Mouse (Mus musculus): Measurements from ENCODE around the gene Cd101.

Cd101 gene

DNA sequence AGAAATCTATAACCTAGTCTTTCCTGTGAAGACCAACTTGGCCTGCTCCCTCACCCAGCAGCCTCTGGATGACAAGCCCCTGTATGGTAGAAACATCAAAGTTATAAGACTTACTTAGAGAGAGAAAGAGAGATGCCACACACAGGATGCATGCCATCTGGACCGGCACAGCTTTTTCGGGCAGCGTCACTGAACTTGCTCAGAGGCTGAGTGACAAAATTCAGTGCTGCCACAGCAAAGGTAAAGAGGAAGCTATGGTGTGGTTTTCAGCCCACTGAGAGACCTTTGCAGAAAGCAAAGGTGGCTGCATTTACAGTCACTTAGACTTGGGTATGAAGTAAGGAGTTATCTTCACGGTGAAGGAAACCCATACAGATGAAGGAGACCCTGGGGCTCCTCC is at the start of gene Cd101:
Cd101 (minus strand) TSS at position 218 of the 400 bp plus-strand sequence.
- in situ Hi-C loops (cut with MboI; ENCODE audit: low sequenced_read_pairs) = no loop called here

DNA sequence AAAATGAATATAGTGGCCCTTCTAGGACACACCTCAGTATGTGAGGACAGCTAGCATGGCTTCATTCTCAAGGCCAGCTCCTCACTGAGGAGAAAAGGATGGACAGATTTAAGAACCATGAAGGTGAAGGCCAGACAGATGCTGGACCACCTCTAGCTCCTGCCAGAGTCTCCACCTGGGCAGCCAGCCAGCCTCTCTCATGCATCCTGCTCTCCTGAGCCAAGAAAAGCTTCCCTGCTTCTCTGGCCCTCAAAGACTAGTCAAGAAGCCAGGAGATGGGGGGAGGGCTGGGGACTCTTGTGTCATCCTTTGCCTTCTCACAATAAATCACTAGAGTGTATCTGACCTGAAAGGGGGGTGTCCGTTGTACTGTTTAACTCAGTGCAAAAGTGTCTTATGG is 49.0 kb upstream of the Cd101 start:
- in situ Hi-C loops (cut with MboI; ENCODE audit: low sequenced_read_pairs) = no loop called here

DNA sequence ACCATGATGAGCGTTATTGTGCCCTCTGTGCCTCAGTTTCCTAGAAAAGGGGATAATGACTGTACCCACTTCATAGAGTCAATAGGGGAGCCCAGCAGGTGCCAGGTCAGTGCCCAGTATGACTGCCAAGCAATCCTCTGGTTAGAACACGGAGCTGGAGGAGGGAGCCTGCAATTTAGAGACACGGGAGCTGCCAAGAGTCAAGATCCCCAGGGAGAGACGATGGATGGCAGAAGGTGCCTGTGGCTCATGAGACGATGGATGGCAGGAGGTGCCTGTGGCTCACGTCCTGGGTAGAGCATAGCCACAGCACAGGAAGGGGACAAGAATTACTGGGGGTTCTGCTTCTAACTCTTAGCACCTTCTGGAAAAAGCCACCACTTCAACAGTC is 48.3 kb upstream of the Cd101 start:
- in situ Hi-C loops (cut with MboI; ENCODE audit: low sequenced_read_pairs) = no loop called here

DNA sequence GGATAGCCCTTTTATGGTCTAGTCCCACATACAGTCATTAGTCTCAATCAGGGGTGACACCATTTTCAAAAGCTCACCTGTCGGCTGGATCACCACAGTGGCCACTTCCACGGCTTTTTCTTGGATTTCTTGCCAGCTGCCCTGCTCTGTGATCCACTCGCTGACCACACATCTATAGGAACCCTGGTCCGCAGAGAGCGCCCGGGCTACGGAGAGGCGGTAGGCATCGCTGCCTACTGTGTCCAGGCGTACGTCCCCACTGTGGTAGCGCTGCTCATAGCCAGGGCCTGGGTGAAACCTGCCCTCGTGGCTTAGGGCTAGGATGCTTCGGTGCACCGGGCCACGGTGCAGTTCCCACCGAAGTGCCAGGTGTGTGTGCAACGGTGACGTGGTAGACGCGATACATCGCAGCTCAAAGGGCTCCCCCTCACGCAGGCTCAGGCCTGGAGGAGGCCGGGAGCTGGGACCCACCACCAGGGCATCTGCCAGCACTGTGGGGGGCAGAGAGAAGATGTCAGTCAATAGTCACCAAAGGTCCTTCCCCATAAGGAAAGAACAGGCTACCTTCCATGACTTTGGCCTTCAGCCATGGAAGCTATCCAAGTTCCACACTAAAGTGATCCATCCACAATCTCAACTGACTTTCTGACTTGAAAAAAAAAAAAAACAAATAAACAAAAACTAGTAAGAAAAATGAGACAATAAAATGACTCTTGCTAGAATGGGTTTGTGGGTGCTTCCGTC is 47.8 kb upstream of the Cd101 start:
- in situ Hi-C loops (cut with MboI; ENCODE audit: low sequenced_read_pairs) = no loop called here

DNA sequence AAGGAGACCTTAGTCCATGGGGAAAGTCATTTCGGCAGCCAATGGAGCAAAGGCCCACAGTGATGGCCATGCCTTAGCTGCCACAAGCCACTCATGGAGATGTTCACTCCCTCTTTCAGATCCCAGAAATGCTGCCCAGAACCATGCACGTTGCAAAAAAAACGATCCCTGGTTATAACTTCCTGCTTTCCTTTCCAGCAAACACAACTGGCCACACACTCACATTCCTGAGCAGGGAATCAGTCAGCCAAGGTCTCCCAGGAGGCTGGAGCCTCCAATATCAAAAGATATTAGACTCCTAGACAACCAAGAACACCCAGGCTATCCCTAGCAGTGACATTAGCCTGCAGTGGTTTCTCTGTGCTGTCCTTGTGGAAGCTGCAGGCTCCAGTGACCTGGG is 46.5 kb upstream of the Cd101 start:
- in situ Hi-C loops (cut with MboI; ENCODE audit: low sequenced_read_pairs) = no loop called here

DNA sequence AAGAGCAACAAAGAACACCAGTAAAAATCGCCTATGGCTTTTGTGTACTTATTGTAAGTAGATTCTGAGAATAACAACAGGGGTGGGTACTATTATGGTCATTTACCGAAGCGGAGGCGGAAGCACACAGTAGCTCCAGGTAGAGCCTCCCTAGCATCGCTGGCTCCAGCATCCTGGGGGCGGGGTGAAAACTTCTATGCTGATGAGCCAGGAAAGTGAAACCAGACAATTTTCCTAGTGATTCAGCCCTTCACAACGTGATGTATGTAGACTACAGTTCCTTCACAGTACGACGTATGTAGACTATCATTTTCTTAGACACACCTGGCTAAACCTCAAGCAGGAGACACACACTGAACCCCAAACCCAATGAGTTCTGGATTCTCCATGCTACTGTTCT is 44.0 kb upstream of the Cd101 start:
- in situ Hi-C loops (cut with MboI; ENCODE audit: low sequenced_read_pairs) = no loop called here

DNA sequence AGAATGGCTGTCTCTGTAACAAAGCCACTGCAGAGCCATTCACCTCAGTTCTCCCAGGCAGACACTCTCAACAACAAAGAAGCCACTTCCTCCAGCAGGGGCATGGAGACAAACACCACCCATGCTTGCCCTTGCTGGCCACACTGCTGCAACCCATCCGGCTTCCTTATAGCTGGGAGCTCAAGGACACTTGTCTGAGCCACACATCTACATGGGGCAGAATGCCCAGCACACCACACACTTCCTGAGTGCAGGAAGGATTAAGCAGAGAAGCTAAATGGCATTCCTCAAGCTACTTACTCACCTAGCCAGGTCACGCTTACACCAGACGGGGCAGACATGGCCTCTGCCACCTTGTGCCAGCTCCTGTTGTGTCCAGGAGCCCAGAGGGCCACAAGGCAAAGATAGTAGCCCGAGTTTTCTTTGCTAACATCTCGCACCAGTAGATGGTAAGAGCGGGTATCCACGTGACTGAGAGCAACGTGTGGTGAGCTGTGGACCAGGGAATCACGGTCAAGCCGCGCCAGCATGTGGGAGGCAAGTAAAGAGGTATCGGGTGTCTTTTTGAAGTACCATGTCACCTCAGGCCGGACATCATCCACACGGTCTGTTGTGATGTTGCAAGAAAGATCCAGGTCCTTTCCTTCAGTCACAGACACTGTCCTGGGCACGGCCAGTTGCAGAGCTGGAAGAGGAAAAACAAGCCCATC is 43.3 kb upstream of the Cd101 start:
- in situ Hi-C loops (cut with MboI; ENCODE audit: low sequenced_read_pairs) = no loop called here

DNA sequence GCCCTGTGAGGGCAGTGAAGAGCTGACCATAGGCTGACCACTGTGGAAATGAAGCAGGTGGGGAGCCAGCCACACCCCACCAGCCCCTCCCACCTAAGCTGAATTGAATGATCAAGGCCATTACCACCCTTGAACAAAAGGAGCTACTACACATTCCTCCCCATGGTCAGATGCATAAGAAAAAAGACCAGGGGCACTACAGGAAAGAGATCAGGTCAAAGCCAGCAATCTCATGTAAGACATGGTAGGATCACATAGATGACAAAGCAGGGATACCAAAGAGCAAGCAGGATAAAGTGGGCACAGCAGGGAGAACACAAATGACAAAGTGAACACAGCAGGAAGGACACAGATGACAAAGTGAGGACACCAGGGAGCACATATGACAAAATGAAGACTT is 42.2 kb upstream of the Cd101 start:
- in situ Hi-C loops (cut with MboI; ENCODE audit: low sequenced_read_pairs) = no loop called here

DNA sequence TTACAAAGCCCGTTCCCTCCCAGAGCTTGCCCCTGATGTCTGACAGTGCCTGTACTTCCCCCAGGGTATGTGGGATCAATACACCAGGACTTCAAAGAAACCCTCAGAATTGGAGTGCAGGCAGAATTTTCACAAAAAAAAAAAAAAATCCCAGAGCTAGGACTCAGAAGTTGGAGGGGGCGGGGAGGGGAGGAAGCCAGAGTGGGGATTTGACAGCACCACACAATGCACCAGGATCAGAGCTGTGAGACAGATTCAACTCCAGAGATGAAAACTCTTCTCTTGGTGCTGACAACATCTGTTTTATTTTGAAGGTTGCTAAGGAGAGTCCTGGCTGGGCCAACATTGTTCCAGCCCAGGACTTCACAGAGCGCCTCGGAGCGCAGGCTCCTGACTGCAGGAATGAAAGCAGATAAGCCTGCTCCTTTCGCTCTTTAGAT is 41.5 kb upstream of the Cd101 start:
- in situ Hi-C loops (cut with MboI; ENCODE audit: low sequenced_read_pairs) = no loop called here

DNA sequence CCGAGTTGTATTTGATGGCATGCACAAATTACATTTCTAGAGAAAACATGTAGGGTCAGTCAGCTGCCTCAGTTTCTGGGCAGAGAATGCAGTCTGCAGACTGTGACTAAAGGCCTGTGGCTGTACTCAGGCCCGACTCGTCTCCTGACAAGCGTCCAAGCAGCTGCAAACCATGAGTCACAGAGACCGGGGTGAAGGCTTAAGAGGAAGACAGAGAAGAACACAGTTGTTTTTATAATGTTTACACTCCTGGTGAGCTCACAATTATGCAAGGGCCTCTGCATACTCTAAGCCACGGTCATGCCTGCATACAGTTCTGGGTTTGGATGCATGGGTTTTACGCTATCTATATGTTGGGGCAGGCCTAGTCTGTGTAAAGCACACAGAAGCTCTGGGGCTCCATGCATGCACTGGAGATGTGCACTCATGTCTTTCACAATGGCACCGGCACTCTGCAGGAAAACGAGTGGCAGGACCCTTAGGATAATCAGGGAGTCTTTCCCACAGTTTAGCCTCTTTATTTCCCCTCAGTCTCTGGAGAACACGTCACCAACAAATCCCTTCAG is 41.0 kb upstream of the Cd101 start:
- in situ Hi-C loops (cut with MboI; ENCODE audit: low sequenced_read_pairs) = no loop called here

DNA sequence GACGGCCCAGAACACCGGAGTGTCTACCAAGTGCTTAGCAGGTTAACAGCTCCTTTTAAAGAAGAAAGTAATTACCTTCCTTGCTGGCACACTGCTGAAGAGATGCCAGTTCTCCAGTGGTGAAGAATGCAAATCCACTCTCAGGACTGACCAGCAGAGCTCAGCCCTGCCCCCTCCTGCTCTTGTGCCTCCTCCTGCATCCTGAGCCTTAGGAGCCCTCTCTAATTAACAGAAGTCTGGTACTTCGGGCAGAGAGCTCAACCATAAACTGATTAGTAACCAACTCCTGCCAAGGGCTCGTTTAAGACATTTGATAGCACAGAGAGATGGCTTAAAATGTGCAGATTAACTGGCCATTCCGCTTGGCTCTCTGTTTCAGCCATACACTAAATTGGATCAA is 39.3 kb upstream of the Cd101 start:
- in situ Hi-C loops (cut with MboI; ENCODE audit: low sequenced_read_pairs) = no loop called here

DNA sequence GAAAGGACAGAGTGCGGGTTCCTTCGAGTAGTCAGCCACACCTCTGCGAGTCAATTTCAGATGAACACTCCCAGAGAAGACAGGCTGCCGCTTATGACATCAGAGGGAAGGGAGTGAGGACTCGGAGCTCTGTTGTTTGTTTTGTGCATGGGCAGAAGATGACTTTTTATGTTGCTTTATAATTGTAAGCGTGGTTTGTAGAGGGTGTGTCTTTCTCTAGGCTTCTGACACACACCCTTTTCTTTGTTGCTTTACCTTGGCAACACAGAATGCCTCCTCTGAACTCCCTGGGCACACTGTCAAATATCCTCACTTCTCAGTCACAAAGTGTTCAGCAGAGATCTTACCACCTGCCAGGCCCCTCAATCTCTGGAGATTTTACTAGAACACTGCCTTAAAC is 36.8 kb upstream of the Cd101 start:
- in situ Hi-C loops (cut with MboI; ENCODE audit: low sequenced_read_pairs) = no loop called here

DNA sequence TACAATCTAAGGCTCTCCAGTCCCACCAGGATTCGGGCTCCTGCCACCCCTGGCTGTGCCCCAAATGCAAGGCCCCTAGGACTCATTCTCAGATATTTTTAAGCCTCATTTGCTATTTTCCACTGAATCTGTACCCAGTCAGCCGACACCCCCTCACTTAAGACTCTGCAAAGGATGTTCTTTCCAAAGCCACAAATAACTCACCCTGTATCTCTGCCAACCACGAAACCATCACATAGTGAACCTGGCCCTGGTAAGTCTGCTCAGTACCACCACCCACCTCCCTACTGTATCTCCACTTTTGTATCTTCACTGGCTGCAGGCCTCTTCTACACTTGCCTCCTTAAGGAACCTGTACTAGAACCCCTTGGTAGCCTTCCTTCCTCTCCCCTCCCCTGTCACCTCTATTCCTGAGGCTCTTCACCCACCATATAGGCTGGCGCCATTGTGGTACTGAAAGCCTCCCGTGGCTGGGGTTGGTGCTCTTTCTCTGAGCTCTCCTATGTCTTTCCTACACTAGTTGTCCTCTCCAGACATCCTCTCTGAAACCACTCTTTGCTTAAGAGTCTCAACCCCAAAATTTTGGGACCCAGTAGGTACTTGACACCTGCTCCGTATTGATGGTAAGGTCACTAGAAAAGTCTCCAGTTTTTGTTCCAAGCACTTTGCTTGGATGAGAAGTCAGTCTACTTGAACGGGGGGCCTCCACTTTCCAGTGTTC is 32.7 kb upstream of the Cd101 start:
- in situ Hi-C loops (cut with MboI; ENCODE audit: low sequenced_read_pairs) = no loop called here

DNA sequence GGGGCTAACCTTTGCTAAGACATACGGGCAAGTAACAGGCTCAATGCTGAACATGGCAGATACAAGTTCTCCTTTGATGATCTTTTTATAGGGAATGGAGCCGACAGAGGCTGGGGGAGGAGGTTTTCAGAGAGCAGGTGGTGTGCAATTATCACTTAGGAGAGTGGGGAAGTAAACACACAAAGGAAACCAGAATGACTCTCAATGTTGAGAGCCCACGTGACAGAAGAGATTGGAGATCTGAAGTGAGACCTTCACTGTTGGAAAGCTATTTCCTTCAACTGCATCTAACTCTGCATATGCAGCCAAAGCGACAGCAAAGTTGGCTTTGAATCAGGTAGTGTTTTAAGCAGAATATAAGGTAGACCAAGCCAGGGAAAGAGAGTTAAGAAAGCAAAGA is 29.9 kb upstream of the Cd101 start:
- in situ Hi-C loops (cut with MboI; ENCODE audit: low sequenced_read_pairs) = no loop called here

DNA sequence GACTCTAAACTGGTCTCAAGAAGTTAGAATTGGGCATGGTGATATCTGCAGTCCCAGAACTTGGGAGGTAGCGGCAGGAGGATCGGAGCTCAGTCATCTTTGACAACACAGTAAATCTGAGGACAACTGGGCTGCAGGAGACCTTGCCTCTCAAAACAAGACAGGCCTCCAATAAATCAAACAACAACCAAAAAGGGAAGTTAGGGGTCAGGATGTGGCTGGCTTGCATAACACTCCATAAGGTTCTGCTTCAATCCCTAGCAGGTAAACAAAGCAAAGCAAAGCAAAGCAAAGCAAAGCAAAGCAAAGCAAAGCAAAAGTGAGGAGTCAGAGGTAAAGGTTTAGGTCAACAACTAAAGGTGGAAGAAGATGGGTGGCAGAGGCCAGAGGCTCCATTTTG is 28.8 kb upstream of the Cd101 start:
- in situ Hi-C loops (cut with MboI; ENCODE audit: low sequenced_read_pairs) = no loop called here

DNA sequence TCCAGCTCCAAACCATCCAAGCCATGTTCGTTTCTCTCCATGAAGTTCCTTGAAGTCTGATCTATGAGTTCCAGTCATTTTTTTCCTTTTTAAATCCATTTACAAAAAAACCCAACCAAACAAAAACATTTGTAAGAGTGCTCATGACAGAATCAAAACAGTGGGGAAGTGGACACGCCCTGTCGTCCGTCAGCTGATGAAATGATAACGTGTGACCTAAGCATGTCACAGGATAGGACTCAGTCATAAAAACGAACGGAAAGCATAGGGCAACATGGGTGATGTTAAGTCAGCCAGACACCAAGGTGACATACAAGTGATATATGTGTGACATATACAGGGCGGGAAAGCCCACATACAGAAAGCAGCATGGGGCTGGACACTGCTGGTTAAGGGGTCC is 25.9 kb upstream of the Cd101 start:
- in situ Hi-C loops (cut with MboI; ENCODE audit: low sequenced_read_pairs) = no loop called here

DNA sequence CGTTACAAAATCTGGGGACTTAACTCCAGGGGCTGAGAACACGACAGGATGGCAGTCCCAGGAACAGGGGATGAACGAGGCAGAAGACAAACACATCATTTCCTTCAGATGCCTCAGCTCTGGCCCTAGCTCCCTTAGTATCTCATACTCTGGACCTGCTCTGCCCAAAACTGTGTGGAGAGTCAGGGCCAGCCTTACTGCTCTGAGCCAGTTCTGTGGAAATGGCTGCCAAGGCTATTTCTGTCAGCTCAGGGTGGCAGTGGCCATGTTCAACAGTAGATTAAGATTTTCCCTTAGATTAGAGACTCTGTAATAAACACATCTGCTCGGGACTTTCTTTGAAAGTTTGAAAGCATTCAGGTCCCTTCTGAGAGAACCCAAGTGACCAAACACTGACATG is 22.2 kb upstream of the Cd101 start:
- in situ Hi-C loops (cut with MboI; ENCODE audit: low sequenced_read_pairs) = no loop called here

DNA sequence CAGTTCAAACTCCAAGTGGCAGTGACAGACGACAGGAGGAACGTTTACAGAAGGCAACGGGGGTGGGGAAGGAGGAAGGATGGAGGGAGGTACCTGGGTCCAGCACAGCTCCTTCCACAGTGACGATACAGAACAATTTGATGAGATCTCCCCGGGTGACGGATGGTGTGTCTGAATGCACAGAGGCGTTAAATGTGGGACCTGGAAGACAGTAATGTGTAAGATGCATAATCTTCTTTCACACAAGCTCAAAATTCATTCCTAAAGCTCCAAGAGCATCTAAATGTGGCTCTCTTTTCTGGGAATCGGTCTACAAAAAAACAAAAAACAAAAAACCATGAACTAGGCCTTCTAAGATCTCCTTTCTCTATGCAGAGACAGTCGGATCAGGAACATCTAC is 20.6 kb upstream of the Cd101 start:
- in situ Hi-C loops (cut with MboI; ENCODE audit: low sequenced_read_pairs) = no loop called here

DNA sequence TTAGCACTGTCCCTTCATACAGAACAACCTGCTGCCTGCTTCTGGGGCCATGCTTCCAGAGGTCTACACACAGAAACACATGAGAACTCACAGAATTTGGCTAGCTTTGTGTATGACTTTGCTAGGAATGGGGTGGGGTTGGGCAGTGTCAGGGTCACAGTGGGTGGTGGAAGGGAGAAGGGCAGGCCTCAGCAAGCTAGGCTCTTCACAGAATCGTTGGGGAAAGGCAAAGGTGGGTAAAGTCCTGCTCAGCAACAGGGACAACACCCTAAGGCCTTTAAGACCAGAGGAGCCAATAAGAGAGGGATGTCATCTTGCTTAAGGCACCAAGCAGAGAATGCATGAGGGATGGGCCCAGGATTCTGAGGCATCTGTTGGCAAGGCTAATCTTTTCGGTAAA is 19.4 kb upstream of the Cd101 start:
- in situ Hi-C loops (cut with MboI; ENCODE audit: low sequenced_read_pairs) = no loop called here

DNA sequence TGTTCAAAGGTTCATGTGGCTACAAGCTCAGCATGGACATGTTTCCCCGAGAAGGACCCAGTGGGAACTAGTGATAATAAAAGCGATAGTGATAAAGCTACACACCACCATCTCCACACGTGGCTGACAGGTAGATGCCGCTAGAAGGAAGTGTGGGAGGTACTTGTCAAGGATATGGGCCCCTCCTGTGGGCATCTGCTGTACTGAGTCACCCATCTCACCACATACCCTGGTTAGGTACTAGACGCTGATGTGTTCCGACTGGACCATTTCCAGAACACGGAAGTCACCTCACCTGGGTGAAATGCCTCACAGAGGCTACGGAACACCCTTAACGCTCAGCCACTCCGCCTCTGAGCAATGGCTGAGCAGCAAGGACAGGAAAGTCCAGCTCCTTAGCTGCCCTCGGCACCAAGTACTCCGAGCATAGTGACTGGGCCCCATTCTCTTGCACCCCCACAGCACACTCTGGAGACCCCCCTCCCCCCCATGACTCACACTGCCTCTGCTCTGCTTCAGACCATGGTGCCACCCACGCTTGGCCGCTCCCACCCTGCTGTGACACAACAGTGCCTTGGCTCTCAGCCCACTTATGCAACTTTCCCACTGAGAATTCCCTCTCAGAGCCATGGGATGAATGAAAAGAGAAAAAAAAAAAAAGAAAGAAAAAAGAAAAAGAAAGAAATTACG is 18.4 kb upstream of the Cd101 start:
- in situ Hi-C loops (cut with MboI; ENCODE audit: low sequenced_read_pairs) = no loop called here

DNA sequence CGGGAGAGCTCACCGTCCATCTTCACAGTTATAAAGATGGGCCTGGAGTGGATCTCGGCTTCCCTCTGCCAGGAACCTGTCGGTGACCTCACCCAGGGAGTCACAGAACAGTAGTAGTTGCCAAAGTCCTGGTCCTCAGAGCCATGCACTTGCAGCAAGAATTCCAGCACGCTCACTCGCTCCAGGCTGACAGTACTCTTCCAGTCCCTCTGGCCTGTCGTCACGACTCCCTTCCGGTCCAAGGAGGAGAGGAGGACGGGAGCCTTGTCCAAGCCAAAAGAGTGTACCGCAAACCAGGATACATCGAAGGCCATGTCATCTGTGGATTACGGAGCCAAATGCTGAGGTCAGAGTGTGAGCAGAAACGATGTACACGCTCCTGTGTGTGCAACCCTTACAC is 16.1 kb upstream of the Cd101 start:
- in situ Hi-C loops (cut with MboI; ENCODE audit: low sequenced_read_pairs) = no loop called here

All from CH12F3 (cell line).